Mouse (Mus musculus) liver, embryonic 16.5 days (tissue): Measurements from ENCODE around the gene Snx29. TPM values are rescaled to one million over a fixed set of nuclear protein-coding genes. Genes with fewer than 3 reads are reported as not detected.

Source experiments
- ATAC-seq: fragments of 200-750 bp; cut with Nextera tagmentation; 2 replicates; pipeline ENCODE4 v1.8.0; 2017; ENCODE audit warnings: low read depth, mild to moderate bottlenecking, moderate number of reproducible peaks, moderate library complexity
- H3K27ac ChIP-seq: fragments of 300-500 bp; sonication (generic); 2 replicates; pipeline ENCODE4 v1.5.1; 2014; ENCODE audit warnings: mild to moderate bottlenecking, low read length
- H3K27me3 ChIP-seq: fragments of 300-500 bp; sonication (generic); 2 replicates; pipeline ENCODE4 v1.6.1; 2014; ENCODE audit warnings: low read depth, low read length, mixed read lengths; ENCODE audit not compliant: control insufficient read depth, insufficient read depth
- H3K36me3 ChIP-seq: fragments of 300-500 bp; sonication (generic); 2 replicates; pipeline ENCODE4 v1.6.1; 2014; ENCODE audit warnings: mild to moderate bottlenecking; ENCODE audit not compliant: control insufficient read depth, insufficient read depth
- H3K4me1 ChIP-seq: fragments of 300-500 bp; sonication (generic); 2 replicates; pipeline ENCODE4 v1.6.1; 2014; ENCODE audit warnings: low read depth, low read length, mixed read lengths; ENCODE audit not compliant: control insufficient read depth
- H3K4me2 ChIP-seq: fragments of 300-500 bp; sonication (generic); 2 replicates; pipeline ENCODE4 v1.6.1; 2014; ENCODE audit warnings: low read depth, low read length, mixed read lengths
- H3K4me3 ChIP-seq: fragments of 300-500 bp; sonication (generic); 2 replicates; pipeline ENCODE4 v1.5.1; 2014; ENCODE audit warnings: low read depth, mild to moderate bottlenecking, low read length
- H3K9ac ChIP-seq: fragments of 300-500 bp; sonication (generic); 2 replicates; pipeline ENCODE4 v1.6.1; 2014; ENCODE audit warnings: low read depth, low read length
- H3K9me3 ChIP-seq: fragments of 300-500 bp; sonication (generic); replicated peaks from 2 replicates; pipeline ENCODE4 v1.6.1; 2016; ENCODE audit warnings: low read length; ENCODE audit not compliant: control insufficient read depth
- WGBS: fragments of 180-500 bp; shearing (Covaris S2); extraction: QIAGEN DNeasy Blood & Tissue Kit; methylation state at CpG from one replicate; pipeline ENCODE4 v1.1.7; 2014; ENCODE audit not compliant: insufficient replicate concordance; 5-methylcytosine and 5-hydroxymethylcytosine counted together
- polyA plus RNA-seq: library from polyadenylated mRNA; unstranded; fragments of >200 nt; fragmentation: Nextera tagmentation; extraction: Ambion mirVana; gene quantifications from 2 replicates; pipeline ENCODE4 v1.2.1, GENCODE M21; 2015

Gene Snx29
- polyA plus RNA-seq, 1 experiment from 2014 or later, result 4.6 TPM

GRCm38 (mm10) chr16:11424568-11425145 lies 101.9 kb downstream of the Snx29 start:
- WGBS, result 76% methylated on average over 9 of the region's 9 CpGs
- no peaks in the 10 kb centered on the region; the same call in 1 of the 2 replicates for H3K9me3 ChIP-seq
- no peak for ATAC-seq

GRCm38 (mm10) chr16:11425279-11425678 lies 102.6 kb downstream of the Snx29 start:
- 57% methylated on average over 7 of the region's 7 CpGs for WGBS
- no peak overlapping the region for H3K9ac ChIP-seq
- no peak overlapping the region for H3K27ac ChIP-seq
- H3K4me2 ChIP-seq, result no peak overlapping the region
- H3K4me1 ChIP-seq, result peaks cover 17% of the 10 kb centered on the region
- no peak overlapping the region for H3K4me3 ChIP-seq
- H3K27me3 ChIP-seq, result no peaks in the 10 kb centered on the region
- no peaks in the 10 kb centered on the region; the same call in 1 of the 2 replicates for H3K9me3 ChIP-seq
- 0 out of 2 replicates have a peak, but pooled peaks cover 3% of the 10 kb centered on the region for H3K36me3 ChIP-seq
- no peak for ATAC-seq

More at GRCm38 (mm10) chr16:11424568-11425145, 101.9 kb downstream of the Snx29 start:
- no peak overlapping the region for H3K9ac ChIP-seq
- H3K27me3 ChIP-seq, result no peaks in the 10 kb centered on the region
- 0 out of 2 replicates have a peak, but pooled peaks cover 3% of the 10 kb centered on the region for H3K36me3 ChIP-seq
- H3K4me2 ChIP-seq, result no peak overlapping the region
- peaks cover 17% of the 10 kb centered on the region for H3K4me1 ChIP-seq
- no peak overlapping the region for H3K27ac ChIP-seq
- no peak overlapping the region for H3K4me3 ChIP-seq

- no peak overlapping the region for H3K4me3 ChIP-seq
- peaks cover 11% of the 10 kb centered on the region for H3K4me1 ChIP-seq
- WGBS, result 39% methylated on average over 8 of the region's 8 CpGs
- no peak overlapping the region for H3K4me2 ChIP-seq
- H3K27ac ChIP-seq, result no peak overlapping the region
- H3K36me3 ChIP-seq, result 0 out of 2 replicates have a peak, but pooled peaks cover 3% of the 10 kb centered on the region
- H3K27me3 ChIP-seq, result no peaks in the 10 kb centered on the region
- no peaks in the 10 kb centered on the region; the same call in 1 of the 2 replicates for H3K9me3 ChIP-seq
- H3K9ac ChIP-seq, result no peak overlapping the region
- 0 out of 2 replicates have a peak, but pooled peaks have one; percentile 32 for ATAC-seq
Measured at GRCm38 (mm10) chr16:11426810-11427537, 104.3 kb downstream of the Snx29 start.

- no peak overlapping the region for H3K9ac ChIP-seq
- WGBS, result 60% methylated on average over 3 of the region's 3 CpGs
- ATAC-seq, result no peak
- H3K36me3 ChIP-seq, result no peaks in the 10 kb centered on the region
- no peaks in the 10 kb centered on the region for H3K27me3 ChIP-seq
- H3K4me3 ChIP-seq, result no peak overlapping the region
- no peaks in the 10 kb centered on the region; the same call in 1 of the 2 replicates for H3K4me1 ChIP-seq
- H3K4me2 ChIP-seq, result no peak overlapping the region
- H3K9me3 ChIP-seq, result no peaks in the 10 kb centered on the region
- no peak overlapping the region for H3K27ac ChIP-seq
Measured at GRCm38 (mm10) chr16:11429784-11430183, 107.1 kb downstream of the Snx29 start.

GRCm38 (mm10) chr16:11430520-11430919 lies 107.8 kb downstream of the Snx29 start:
- Histone ChIP-seq H3K4me1 (no peaks in the 10 kb centered on the region; the same call in 1 of the 2 replicates), H3K36me3 (no peaks in the 10 kb centered on the region), H3K9me3 (no peaks in the 10 kb centered on the region), H3K4me2 (no peak overlapping the region), H3K4me3 (no peak overlapping the region), H3K9ac (no peak overlapping the region), H3K27ac (no peak overlapping the region), H3K27me3 (no peaks in the 10 kb centered on the region)
- 66% methylated on average over 6 of the region's 6 CpGs for WGBS
- no peak for ATAC-seq

- no peaks in the 10 kb centered on the region for H3K9me3 ChIP-seq
- no peak overlapping the region for H3K4me2 ChIP-seq
- no peaks in the 10 kb centered on the region for H3K27me3 ChIP-seq
- H3K4me1 ChIP-seq, result no peaks in the 10 kb centered on the region; the same call in 1 of the 2 replicates
- H3K36me3 ChIP-seq, result no peaks in the 10 kb centered on the region
- no peak overlapping the region for H3K9ac ChIP-seq
- no peak overlapping the region for H3K27ac ChIP-seq
- H3K4me3 ChIP-seq, result no peak overlapping the region
- ATAC-seq, result no peak
Measured at GRCm38 (mm10) chr16:11433779-11434178, 111.1 kb downstream of the Snx29 start.

- H3K4me3 ChIP-seq, result no peak overlapping the region
- H3K27ac ChIP-seq, result no peak overlapping the region
- 63% methylated on average over 3 of the region's 3 CpGs for WGBS
- H3K36me3 ChIP-seq, result no peaks in the 10 kb centered on the region
- H3K9ac ChIP-seq, result no peak overlapping the region
- H3K4me2 ChIP-seq, result no peak overlapping the region
- ATAC-seq, result no peak
- H3K4me1 ChIP-seq, result no peaks in the 10 kb centered on the region; the same call in 1 of the 2 replicates
- no peaks in the 10 kb centered on the region for H3K9me3 ChIP-seq
- H3K27me3 ChIP-seq, result no peaks in the 10 kb centered on the region
Measured at GRCm38 (mm10) chr16:11437641-11438040, 114.9 kb downstream of the Snx29 start.

- no peaks in the 10 kb centered on the region for H3K36me3 ChIP-seq
- H3K27me3 ChIP-seq, result no peaks in the 10 kb centered on the region
- H3K4me1 ChIP-seq, result no peaks in the 10 kb centered on the region; the same call in 1 of the 2 replicates
- no peak overlapping the region for H3K4me2 ChIP-seq
- ATAC-seq, result no peak
- no peaks in the 10 kb centered on the region for H3K9me3 ChIP-seq
- H3K9ac ChIP-seq, result no peak overlapping the region
- 68% methylated on average over 6 of the region's 6 CpGs for WGBS
- no peak overlapping the region for H3K4me3 ChIP-seq
- H3K27ac ChIP-seq, result no peak overlapping the region
Measured at GRCm38 (mm10) chr16:11439417-11439816, 116.7 kb downstream of the Snx29 start.

GRCm38 (mm10) chr16:11441616-11442015 lies 118.9 kb downstream of the Snx29 start:
- Histone ChIP-seq H3K9ac (no peak overlapping the region), H3K27me3 (no peaks in the 10 kb centered on the region), H3K36me3 (no peaks in the 10 kb centered on the region), H3K4me2 (no peak overlapping the region), H3K27ac (no peak overlapping the region), H3K4me1 (no peaks in the 10 kb centered on the region; the same call in 1 of the 2 replicates), H3K9me3 (no peaks in the 10 kb centered on the region), H3K4me3 (no peak overlapping the region)
- 22% methylated on average over 4 of the region's 4 CpGs for WGBS
- ATAC-seq, result no peak
